Mouse (Mus musculus) MEL (cell line): Measurements from ENCODE around the gene Sccpdh. TPM values are rescaled to one million over a fixed set of nuclear protein-coding genes. Genes with fewer than 3 reads are reported as not detected.

Experiments
- DNase-seq: peaks from one replicate; pipeline ENCODE4 v3.0.0; 2011; ENCODE audit warnings: low read depth, low spot score
- H3K27ac ChIP-seq: 2 replicates; pipeline ENCODE4 v1.5.1; 2012; ENCODE audit warnings: low read depth, mild to moderate bottlenecking, control low read depth, low read length, moderate library complexity; ENCODE audit not compliant: control insufficient read depth
- H3K27me3 ChIP-seq, 2 experiments: fragments of 150-350 bp in 1 of 2; sonication (generic) in 1 of 2; 2 replicates each; pipeline ENCODE4 v1.6.1; 2012; ENCODE audit warnings: low read length in 2 of 2, mild to moderate bottlenecking in 2 of 2, improper control_type of control experiment in 1 of 2, moderate library complexity in 1 of 2; ENCODE audit not compliant: insufficient read depth in 2 of 2, control insufficient read depth in 1 of 2
- H3K36me3 ChIP-seq, 2 experiments: 2 replicates each; pipeline ENCODE4 v1.6.1; 2012 to 2014; ENCODE audit warnings: low read length in 2 of 2, improper control_type of control experiment in 1 of 2, inconsistent platforms in 1 of 2, mild to moderate bottlenecking in 1 of 2; ENCODE audit not compliant: insufficient read depth in 2 of 2, control insufficient read depth in 1 of 2
- H3K4me1 ChIP-seq, 2 experiments: fragments of 150-350 bp in 1 of 2; sonication (generic) in 1 of 2; 2 replicates each; pipeline ENCODE4 v1.6.1; 2012; ENCODE audit warnings: low read length in 2 of 2, improper control_type of control experiment in 1 of 2, mild to moderate bottlenecking in 1 of 2; ENCODE audit not compliant: insufficient read depth in 2 of 2, control insufficient read depth in 1 of 2
- H3K4me3 ChIP-seq, 2 experiments: fragments of 150-350 bp in 1 of 2; sonication (generic) in 1 of 2; 2 replicates each; pipeline ENCODE4 v1.5.1; 2012; ENCODE audit warnings: low read depth in 2 of 2, low read length in 2 of 2, mild to moderate bottlenecking in 2 of 2, moderate library complexity in 2 of 2, control low read depth in 1 of 2, improper control_type of control experiment in 1 of 2; ENCODE audit not compliant: control insufficient read depth in 1 of 2, insufficient read depth in 1 of 2
- H3K79me2 ChIP-seq: 2 replicates; pipeline ENCODE4 v1.6.1; 2012; ENCODE audit warnings: mild to moderate bottlenecking, low read length, moderate library complexity; ENCODE audit not compliant: control insufficient read depth, poor library complexity, insufficient read depth
- H3K9ac ChIP-seq: 2 replicates; pipeline ENCODE4 v1.6.1; 2012; ENCODE audit warnings: low read depth, mild to moderate bottlenecking, control low read depth, low read length, moderate library complexity; ENCODE audit not compliant: control insufficient read depth, poor library complexity, severe bottlenecking
- H3K9me3 ChIP-seq: fragments of 150-350 bp; sonication (generic); replicated peaks from 2 replicates; pipeline ENCODE4 v1.6.1; 2012; ENCODE audit warnings: mild to moderate bottlenecking, low read length, improper control_type of control experiment, moderate library complexity; ENCODE audit not compliant: insufficient read depth
- CHD1 ChIP-seq: IDR thresholded peaks from 2 replicates; pipeline ENCODE4 v1.6.1; 2012; ENCODE audit warnings: low read depth, mild to moderate bottlenecking, inconsistent platforms, low read length, improper control_type of control experiment
- CTCF ChIP-seq, 3 experiments: IDR thresholded peaks in 2 of 3; conservative IDR thresholded peaks in 1 of 3; 2 replicates each; pipeline ENCODE4 v1.5.1; 2011 to 2012; ENCODE audit warnings: low read length in 3 of 3, low read depth in 2 of 3, mild to moderate bottlenecking in 2 of 3, improper control_type of control experiment in 1 of 3, inconsistent platforms in 1 of 3, mixed read lengths in 1 of 3, moderate library complexity in 1 of 3; ENCODE audit not compliant: control insufficient read depth in 1 of 3, insufficient read depth in 1 of 3, poor library complexity in 1 of 3, severe bottlenecking in 1 of 3
- ELF1 ChIP-seq: IDR thresholded peaks from 2 replicates; pipeline ENCODE4 v1.6.1; 2014; ENCODE audit warnings: low read depth, mild to moderate bottlenecking, inconsistent platforms, low read length, improper control_type of control experiment, moderate library complexity
- HCFC1 ChIP-seq: IDR thresholded peaks from 2 replicates; pipeline ENCODE4 v1.6.1; 2012; ENCODE audit warnings: low read depth, mild to moderate bottlenecking, inconsistent platforms, low read length, improper control_type of control experiment, moderate library complexity
- KAT2A ChIP-seq: conservative IDR thresholded peaks from 2 replicates; pipeline ENCODE4 v1.6.1; 2012; ENCODE audit warnings: low read depth, low read length, improper control_type of control experiment, inconsistent platforms
- MAFK ChIP-seq: IDR thresholded peaks from 2 replicates; pipeline ENCODE4 v1.6.1; 2011; ENCODE audit warnings: low read depth, mild to moderate bottlenecking, low read length, improper control_type of control experiment, borderline replicate concordance
- MAX ChIP-seq: IDR thresholded peaks from 2 replicates; pipeline ENCODE4 v1.6.1; 2011; ENCODE audit warnings: low read length, improper control_type of control experiment
- MAZ ChIP-seq: IDR thresholded peaks from 2 replicates; pipeline ENCODE4 v1.6.1; 2012; ENCODE audit warnings: low read depth, mild to moderate bottlenecking, inconsistent platforms, low read length, improper control_type of control experiment
- MEF2A ChIP-seq: IDR thresholded peaks from 2 replicates; pipeline ENCODE4 v1.6.1; 2014; ENCODE audit warnings: low read depth, mild to moderate bottlenecking, inconsistent platforms, low read length, improper control_type of control experiment; ENCODE audit not compliant: poor library complexity, insufficient replicate concordance, severe bottlenecking; ENCODE audit errors: extremely low read depth
- MXI1 ChIP-seq: IDR thresholded peaks from 2 replicates; pipeline ENCODE4 v1.6.1; 2011; ENCODE audit warnings: mild to moderate bottlenecking, low read depth, low read length, improper control_type of control experiment
- MYB ChIP-seq: IDR thresholded peaks from 2 replicates; pipeline ENCODE4 v1.6.1; 2011; ENCODE audit warnings: mild to moderate bottlenecking, low read depth, low read length, improper control_type of control experiment
- NELFE ChIP-seq: IDR thresholded peaks from 2 replicates; pipeline ENCODE4 v1.6.1; 2011; ENCODE audit warnings: low read depth, low read length, improper control_type of control experiment
- NRF1 ChIP-seq: IDR thresholded peaks from 2 replicates; pipeline ENCODE4 v1.6.1; 2014; ENCODE audit warnings: low read depth, mild to moderate bottlenecking, inconsistent platforms, low read length, improper control_type of control experiment, moderate library complexity; ENCODE audit not compliant: poor library complexity, insufficient read depth, severe bottlenecking
- POLR2A ChIP-seq, 2 experiments: IDR thresholded peaks; 2 replicates each; pipeline ENCODE4 v1.6.1; 2011 to 2012; ENCODE audit warnings: low read length in 2 of 2, mild to moderate bottlenecking in 2 of 2, control low read depth in 1 of 2, improper control_type of control experiment in 1 of 2, low read depth in 1 of 2, moderate library complexity in 1 of 2; ENCODE audit not compliant: control insufficient read depth in 1 of 2, insufficient read depth in 1 of 2, poor library complexity in 1 of 2
- POLR2AphosphoS2 ChIP-seq: IDR thresholded peaks from 2 replicates; pipeline ENCODE4 v1.6.1; 2011; ENCODE audit warnings: low read length, improper control_type of control experiment
- SIN3A ChIP-seq: IDR thresholded peaks from 2 replicates; pipeline ENCODE4 v1.6.1; 2012; ENCODE audit warnings: low read length, improper control_type of control experiment, inconsistent platforms
- SMC3 ChIP-seq: IDR thresholded peaks from 2 replicates; pipeline ENCODE4 v1.6.1; 2011; ENCODE audit warnings: low read depth, low read length, improper control_type of control experiment
- TBP ChIP-seq: IDR thresholded peaks from 2 replicates; pipeline ENCODE4 v1.8.0; 2011; ENCODE audit warnings: low read depth, low read length, improper control_type of control experiment
- UBTF ChIP-seq: IDR thresholded peaks from 2 replicates; pipeline ENCODE4 v1.6.1; 2012; ENCODE audit warnings: low read depth, mild to moderate bottlenecking, inconsistent platforms, low read length, improper control_type of control experiment, moderate library complexity, borderline replicate concordance; ENCODE audit not compliant: insufficient read depth
- USF1 ChIP-seq: IDR thresholded peaks from 2 replicates; pipeline ENCODE4 v1.6.1; 2014; ENCODE audit warnings: low read depth, mild to moderate bottlenecking, inconsistent platforms, low read length, improper control_type of control experiment, moderate library complexity
- ZC3H11A ChIP-seq: IDR thresholded peaks from 2 replicates; pipeline ENCODE4 v1.6.1; 2012; ENCODE audit warnings: low read depth, mild to moderate bottlenecking, inconsistent platforms, low read length, improper control_type of control experiment
- ZKSCAN1 ChIP-seq: IDR thresholded peaks from 2 replicates; pipeline ENCODE4 v1.6.1; 2012; ENCODE audit warnings: low read depth, mild to moderate bottlenecking, inconsistent platforms, low read length, improper control_type of control experiment, moderate library complexity
- ZMIZ1 ChIP-seq: IDR thresholded peaks from 2 replicates; pipeline ENCODE4 v1.6.1; 2012; ENCODE audit warnings: low read depth, mild to moderate bottlenecking, inconsistent platforms, low read length, improper control_type of control experiment, moderate library complexity
- ZNF384 ChIP-seq: IDR thresholded peaks from 2 replicates; pipeline ENCODE4 v1.6.1; 2012; ENCODE audit warnings: low read depth, mild to moderate bottlenecking, inconsistent platforms, low read length, improper control_type of control experiment
- polyA plus RNA-seq, 2 experiments: library from polyadenylated mRNA; stranded (reverse) in 1 of 2; unstranded in 1 of 2; fragments of >175 nt in 1 of 2; fragments of >200 nt in 1 of 2; gene quantifications; 2 replicates each; pipeline versions ENCODE4 v1.2.1 to v1.2.4; 2012; ENCODE audit warnings: low replicate concordance in 2 of 2, low read depth in 1 of 2; ENCODE audit not compliant: insufficient read length in 2 of 2, insufficient read depth in 1 of 2, missing spikeins in 1 of 2
- total RNA-seq: library from RNA; depleted of rRNA; stranded (reverse); fragments of 300-350 nt; gene quantifications from 2 replicates; pipeline ENCODE4 v1.2.3, GENCODE M21; 2012

Sccpdh gene
- total and polyA plus RNA-seq, 3 experiments, result 18.5 to 18.7 TPM; not detected in 1

DNA sequence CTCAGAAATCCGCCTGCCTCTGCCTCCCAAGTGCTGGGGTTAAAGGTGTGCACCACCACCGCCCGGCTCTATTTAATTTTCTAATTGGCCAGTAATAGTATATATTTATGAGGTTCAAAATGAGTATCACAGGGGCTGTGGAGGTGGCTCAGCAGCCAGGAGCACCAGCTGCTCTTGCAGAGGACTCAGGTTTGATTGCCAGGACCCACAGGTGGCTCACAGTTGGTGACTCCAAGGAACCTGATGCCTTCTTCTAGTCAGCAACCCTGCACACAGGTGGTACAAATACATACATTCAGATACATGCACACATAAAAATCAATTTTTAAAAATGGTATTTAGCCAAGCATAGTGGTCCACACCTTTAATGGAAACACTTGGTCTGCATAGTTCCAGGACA is 20.0 kb downstream of the Sccpdh start:
- Histone ChIP-seq H3K4me1 (peaks cover 1 to 5% of the 10 kb centered on the region in 2 experiments; a peak in 3 of 4 replicates), H3K9ac (no peak overlapping the region), H3K4me3 (no peak overlapping the region), H3K36me3 (peaks cover 0 to 4% of the 10 kb centered on the region in 2 experiments; a peak in 3 of 4 replicates), H3K79me2 (no peaks in the 10 kb centered on the region)
- TF ChIP-seq ZMIZ1 (no peak), MXI1 (no peak), NELFE (no peak), USF1 (no peak), MAX (no peak), TBP (no peak), ZKSCAN1 (no peak), CHD1 (no peak), MAFK (no peak), SMC3 (no peak), CTCF (IDR thresholded peaks at IDR 0.05 in 2 of 3, conservative IDR thresholded peaks at IDR 0.05 in 1 of 3; ENCODE audit: control insufficient read depth in 1 of 3, insufficient read depth in 1 of 3, low read depth in 2 of 3, low read length in 3 of 3, poor library complexity in 1 of 3, severe bottlenecking in 1 of 3) (no peak), ELF1 (no peak), MAZ (no peak), UBTF (no peak)
- TF ChIP-seq, all 39 proteins: peak for 0
- DNase-seq, result no peak
- no peak overlapping the region for H3K27ac ChIP-seq
- no peaks in the 10 kb centered on the region for H3K9me3 ChIP-seq
- H3K27me3 ChIP-seq, result no peaks in the 10 kb centered on the region

DNA sequence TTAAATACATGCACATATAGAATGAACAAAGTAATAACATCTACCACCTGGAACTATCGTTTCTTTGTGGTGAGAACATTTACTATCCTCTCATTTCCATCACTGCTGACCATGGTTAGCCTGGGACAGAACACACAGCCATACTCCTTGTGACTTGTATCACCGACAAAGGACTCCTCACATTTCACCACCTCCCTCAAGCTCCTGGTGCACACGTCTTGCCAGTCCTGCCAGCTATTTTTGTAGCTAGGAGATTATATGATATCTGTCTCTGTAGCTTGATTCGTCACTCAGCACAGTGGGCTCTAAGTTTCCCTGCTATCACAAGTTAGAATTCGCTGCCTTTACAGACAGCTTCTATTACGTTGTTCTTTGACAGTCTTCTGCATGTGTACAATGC is 20.4 kb downstream of the Sccpdh start:
- no peak overlapping the region for H3K27ac ChIP-seq
- H3K79me2 ChIP-seq, result no peaks in the 10 kb centered on the region
- no peaks in the 10 kb centered on the region; a peak in 2 of 4 replicates for H3K36me3 ChIP-seq
- H3K27me3 ChIP-seq, result no peaks in the 10 kb centered on the region
- H3K9me3 ChIP-seq, result no peaks in the 10 kb centered on the region
- H3K4me1 ChIP-seq, result 0 out of 4 replicates have a peak, but pooled peaks cover 0 to 3% of the 10 kb centered on the region in 2 experiments
- DNase-seq, result no peak
- no peak overlapping the region for H3K4me3 ChIP-seq
- no peak overlapping the region for H3K9ac ChIP-seq
- no peak for TF ChIP-seq SMC3
- TF ChIP-seq NELFE, result no peak
- no peak for TF ChIP-seq MXI1
- TF ChIP-seq MEF2A, result no peak
- TF ChIP-seq HCFC1, result no peak
- no peak for TF ChIP-seq ZNF384
- TF ChIP-seq MYB, result no peak
- TF ChIP-seq ZKSCAN1, result no peak
- TF ChIP-seq ZC3H11A, result no peak
- TF ChIP-seq POLR2AphosphoS2, result no peak
- no peak for TF ChIP-seq NRF1
- no peak for TF ChIP-seq POLR2A (IDR thresholded peaks at IDR 0.05; ENCODE audit: control insufficient read depth in 1 of 2, insufficient read depth in 1 of 2, low read depth in 1 of 2, low read length in 2 of 2, poor library complexity in 1 of 2)
- no peak for TF ChIP-seq SIN3A
- no peak for TF ChIP-seq CTCF (IDR thresholded peaks at IDR 0.05 in 2 of 3, conservative IDR thresholded peaks at IDR 0.05 in 1 of 3; ENCODE audit: control insufficient read depth in 1 of 3, insufficient read depth in 1 of 3, low read depth in 2 of 3, low read length in 3 of 3, poor library complexity in 1 of 3, severe bottlenecking in 1 of 3)
- TF ChIP-seq KAT2A, result no peak
- no peak for TF ChIP-seq ZMIZ1
